Mouse (Mus musculus): ENCODE data around the gene Dbp.

- TF ChIP-seq EP300 (IDR thresholded peaks at IDR 0.05; ENCODE audit: low read length) = no peak
- TF ChIP-seq POLR2A (IDR thresholded peaks at IDR 0.05; ENCODE audit: low read depth, low read length) = no peak
- TF ChIP-seq CTCF (conservative IDR thresholded peaks at IDR 0.05 in 1 of 2, IDR thresholded peaks at IDR 0.05 in 1 of 2; ENCODE audit: low read depth in 2 of 2, low read length in 2 of 2) = no peak
- no peak for TF ChIP-seq MEF2A (IDR thresholded peaks at IDR 0.05; ENCODE audit: borderline replicate concordance, low read depth, low read length)
- no peak for TF ChIP-seq POLR2AphosphoS2 (IDR thresholded peaks at IDR 0.05; ENCODE audit: low read depth, low read length)
- TF ChIP-seq USF2 (conservative IDR thresholded peaks at IDR 0.05; ENCODE audit: low read depth, low read length) = no peak
- TF ChIP-seq PAX5 (IDR thresholded peaks at IDR 0.05; ENCODE audit: low read length) = no peak
- TF ChIP-seq MXI1 (IDR thresholded peaks at IDR 0.05; ENCODE audit: low read depth, low read length) = no peak
- no peak for TF ChIP-seq NELFE (IDR thresholded peaks at IDR 0.05; ENCODE audit: low read depth, low read length)
- no peak for TF ChIP-seq ZC3H11A (IDR thresholded peaks at IDR 0.05; ENCODE audit: low read depth, low read length)
- TF ChIP-seq MAFK (IDR thresholded peaks at IDR 0.05; ENCODE audit: insufficient replicate concordance, low read length) = no peak
- TF ChIP-seq HCFC1 (IDR thresholded peaks at IDR 0.05; ENCODE audit: low read depth, low read length) = no peak
These were observed 34.9 kb downstream of the Dbp start for GRCm38 (mm10) chr7:45739820-45740219.
